Mouse (Mus musculus): ENCODE results near the gene Gdf15.

DNA sequence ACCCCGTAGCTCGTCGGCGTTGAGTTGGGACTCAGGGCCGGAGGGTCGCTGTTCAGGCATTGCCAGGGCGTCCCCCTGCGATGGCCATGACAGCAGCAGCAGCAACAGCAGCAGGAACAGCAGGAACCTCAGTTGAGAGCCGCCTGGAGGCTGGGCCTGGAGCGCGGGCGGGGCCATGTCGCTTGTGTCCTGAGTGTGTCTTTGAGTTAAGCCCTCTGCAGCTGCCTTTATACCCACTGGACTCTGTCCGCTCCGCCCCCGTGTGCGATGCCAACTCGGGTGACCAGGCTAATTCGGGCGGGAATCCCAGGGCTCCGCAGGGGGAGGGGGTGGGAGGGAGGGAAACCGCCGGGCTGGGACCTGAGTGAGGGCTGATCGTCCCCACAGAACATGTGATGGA, 820 bp downstream of the Gdf15 start:
- TF ChIP-seq CTCF (IDR thresholded peaks at IDR 0.05) (no peak), EP300 (IDR thresholded peaks at IDR 0.05) (no peak)

All from lung, postnatal 0 days (tissue).